Mouse (Mus musculus) testis, adult 2 months (tissue): ENCODE measurements at regions not wholly inside any gene's neighbourhood (a gene's known extent, or its start where the extent isn't known, plus 50 kb on each side); places are given as distances from the start of the nearest gene placed in this dataset.

Source experiments
- CTCF ChIP-seq: fragments of 200-500 bp; IDR thresholded peaks from 2 replicates; pipeline ENCODE4 v1.5.1; 2012; ENCODE audit warnings: low read depth, mild to moderate bottlenecking, inconsistent platforms, low read length, moderate library complexity; ENCODE audit not compliant: control insufficient read depth, insufficient read depth, insufficient replicate concordance
- POLR2A ChIP-seq: fragments of 200-500 bp; IDR thresholded peaks from 2 replicates; pipeline ENCODE4 v1.6.1; 2012; ENCODE audit warnings: low read depth, mild to moderate bottlenecking, inconsistent platforms, low read length, moderate library complexity; ENCODE audit not compliant: control insufficient read depth

DNA sequence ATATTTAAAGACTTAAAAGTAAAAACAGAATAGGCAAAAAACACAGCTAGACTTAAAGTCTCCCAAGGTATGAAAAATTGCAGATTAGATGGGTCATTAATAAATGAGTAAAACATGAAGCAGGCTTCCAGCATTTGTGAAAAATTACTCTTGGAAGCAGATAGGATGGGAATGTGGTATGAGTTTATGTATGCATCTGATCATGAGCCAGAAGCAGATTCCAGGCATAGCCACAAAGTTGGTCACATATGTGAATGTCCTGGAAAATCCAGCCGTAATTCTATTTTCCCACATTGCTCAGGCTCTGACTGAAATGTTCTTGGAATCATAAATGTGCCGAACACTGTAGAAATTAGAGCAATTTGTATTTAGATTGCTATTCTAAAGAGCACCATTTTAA lies 432.5 kb upstream of the Marcks start:
- TF ChIP-seq CTCF (no peak), POLR2A (no peak)
